Mouse (Mus musculus): ENCODE results near the gene Aak1.
A peak's percentile ranks its signal among the peaks of the same experiment; 100 is the strongest.

The Aak1 gene

GRCm38 (mm10) chr6:86885816-86886529, 36.7 kb downstream of the Aak1 start:
- no peak for DNase-seq (ENCODE audit: extremely low read depth, low read depth, low spot score)

GRCm38 (mm10) chr6:86886803-86887202, 37.5 kb downstream of the Aak1 start:
- no peak for DNase-seq (ENCODE audit: extremely low read depth, low read depth, low spot score)

- DNase-seq (ENCODE audit: extremely low read depth, low read depth, low spot score) = no peak
Observed at GRCm38 (mm10) chr6:86897520-86897919, 48.2 kb downstream of the Aak1 start.

- no peak for DNase-seq (ENCODE audit: extremely low read depth, low read depth, low spot score)
Observed at GRCm38 (mm10) chr6:86899053-86899452, 49.7 kb downstream of the Aak1 start.

- peak; percentile 21 for DNase-seq (ENCODE audit: extremely low read depth, low read depth, low spot score)
Observed at GRCm38 (mm10) chr6:86899965-86900364, 50.6 kb downstream of the Aak1 start.

GRCm38 (mm10) chr6:86900546-86900945, 51.2 kb downstream of the Aak1 start:
- DNase-seq (ENCODE audit: extremely low read depth, low read depth, low spot score) = no peak

- DNase-seq (ENCODE audit: extremely low read depth, low read depth, low spot score) = no peak
Observed at GRCm38 (mm10) chr6:86905500-86905899, 56.2 kb downstream of the Aak1 start.

GRCm38 (mm10) chr6:86907191-86907590, 57.9 kb downstream of the Aak1 start:
- no peak for DNase-seq (ENCODE audit: extremely low read depth, low read depth, low spot score)

GRCm38 (mm10) chr6:86908561-86909150, 59.3 kb downstream of the Aak1 start:
- DNase-seq (ENCODE audit: extremely low read depth, low read depth, low spot score) = no peak

GRCm38 (mm10) chr6:86909881-86910280, 60.6 kb downstream of the Aak1 start:
- DNase-seq (ENCODE audit: extremely low read depth, low read depth, low spot score) = no peak

GRCm38 (mm10) chr6:86916157-86916820, 67.0 kb downstream of the Aak1 start:
- DNase-seq (ENCODE audit: extremely low read depth, low read depth, low spot score) = no peak

GRCm38 (mm10) chr6:86917231-86917630, 67.9 kb downstream of the Aak1 start:
- no peak for DNase-seq (ENCODE audit: extremely low read depth, low read depth, low spot score)

GRCm38 (mm10) chr6:86918058-86918835, 68.9 kb downstream of the Aak1 start:
- DNase-seq (ENCODE audit: extremely low read depth, low read depth, low spot score) = no peak

GRCm38 (mm10) chr6:86921880-86922279, 72.6 kb downstream of the Aak1 start:
- DNase-seq (ENCODE audit: extremely low read depth, low read depth, low spot score) = no peak

- no peak for DNase-seq (ENCODE audit: extremely low read depth, low read depth, low spot score)
Observed at GRCm38 (mm10) chr6:86924746-86925145, 75.4 kb downstream of the Aak1 start.

GRCm38 (mm10) chr6:86934541-86934940, 85.2 kb downstream of the Aak1 start:
- no peak for DNase-seq (ENCODE audit: extremely low read depth, low read depth, low spot score)

- no peak for DNase-seq (ENCODE audit: extremely low read depth, low read depth, low spot score)
Observed at GRCm38 (mm10) chr6:86939797-86940196, 90.5 kb downstream of the Aak1 start.

GRCm38 (mm10) chr6:86940966-86941365, 91.6 kb downstream of the Aak1 start:
- DNase-seq (ENCODE audit: extremely low read depth, low read depth, low spot score) = no peak

GRCm38 (mm10) chr6:86947100-86947499, 97.8 kb downstream of the Aak1 start:
- DNase-seq (ENCODE audit: extremely low read depth, low read depth, low spot score) = no peak

GRCm38 (mm10) chr6:86948746-86949145, 99.4 kb downstream of the Aak1 start:
- no peak for DNase-seq (ENCODE audit: extremely low read depth, low read depth, low spot score)

GRCm38 (mm10) chr6:86950141-86950540, 100.8 kb downstream of the Aak1 start:
- DNase-seq (ENCODE audit: extremely low read depth, low read depth, low spot score) = no peak
